Mouse (Mus musculus): ENCODE measurements around the gene Cyth1. TPM values are rescaled to one million over a fixed set of nuclear protein-coding genes. Genes with fewer than 3 reads are reported as not detected.

The Cyth1 gene
- polyA plus RNA-seq, 1 experiment from 2014 or later = 4.7 TPM

DNA sequence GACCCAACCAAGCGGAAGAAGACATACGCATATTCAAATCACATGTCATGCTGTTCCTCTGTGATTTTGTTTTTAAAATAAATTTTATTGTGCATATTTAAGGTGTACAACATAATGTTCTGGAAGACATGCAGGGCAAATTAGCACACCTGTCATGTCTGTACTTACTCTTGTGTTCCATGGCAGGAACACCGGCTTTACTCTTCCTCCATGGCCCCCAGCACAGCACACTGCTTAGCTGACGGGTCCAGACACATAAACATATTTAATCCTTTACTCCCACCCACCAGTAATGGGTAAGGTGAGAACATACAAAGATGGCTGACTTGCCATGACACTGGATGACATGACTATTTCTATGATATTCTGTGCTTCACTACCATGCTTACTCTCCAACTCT lies 29.3 kb downstream of the Cyth1 start:
- 89% methylated on average over 4 of the region's 4 CpGs for WGBS (ENCODE audit: insufficient replicate concordance)
- no peak for ATAC-seq
- H3K9me3 ChIP-seq (replicated peaks) = no peaks in the 10 kb centered on the region

DNA sequence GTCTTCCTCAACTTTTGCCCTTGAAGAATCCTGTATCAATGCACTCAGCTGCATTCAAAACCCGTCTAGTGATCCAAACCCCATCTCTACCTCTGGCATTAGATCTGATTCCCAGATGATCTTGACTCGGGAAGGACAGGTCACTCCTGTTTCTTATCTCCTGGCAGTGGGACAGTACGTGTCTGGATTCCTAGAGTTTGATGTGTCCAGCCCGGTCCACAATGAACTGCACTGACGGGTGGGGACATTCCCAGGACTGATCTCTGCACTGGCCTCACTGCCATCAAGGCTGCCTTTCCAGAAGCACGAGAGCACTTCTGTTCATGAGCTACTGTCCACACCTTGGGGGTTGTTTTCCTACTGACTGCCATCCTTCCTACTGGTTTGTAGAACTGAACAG lies 31.9 kb downstream of the Cyth1 start:
- Histone ChIP-seq H3K4me2 (no peak overlapping the region), H3K4me3 (no peak overlapping the region), H3K9ac (no peak overlapping the region), H3K36me3 (no peaks in the 10 kb centered on the region), H3K27ac (no peak overlapping the region), H3K9me3 (replicated peaks) (no peaks in the 10 kb centered on the region), H3K4me1 (peaks cover 17% of the 10 kb centered on the region), H3K27me3 (replicated peaks) (no peaks in the 10 kb centered on the region)
- WGBS (ENCODE audit: insufficient replicate concordance) = 63% methylated on average over 6 of the region's 6 CpGs
- no peak for ATAC-seq

More for the DNA sequence above, 29.3 kb downstream of the Cyth1 start:
- Histone ChIP-seq H3K27ac (no peak overlapping the region), H3K4me2 (no peak overlapping the region), H3K36me3 (no peaks in the 10 kb centered on the region), H3K4me1 (peaks cover 7% of the 10 kb centered on the region; the same call in 1 of the 2 replicates), H3K4me3 (no peak overlapping the region), H3K27me3 (replicated peaks) (no peaks in the 10 kb centered on the region), H3K9ac (no peak overlapping the region)

DNA sequence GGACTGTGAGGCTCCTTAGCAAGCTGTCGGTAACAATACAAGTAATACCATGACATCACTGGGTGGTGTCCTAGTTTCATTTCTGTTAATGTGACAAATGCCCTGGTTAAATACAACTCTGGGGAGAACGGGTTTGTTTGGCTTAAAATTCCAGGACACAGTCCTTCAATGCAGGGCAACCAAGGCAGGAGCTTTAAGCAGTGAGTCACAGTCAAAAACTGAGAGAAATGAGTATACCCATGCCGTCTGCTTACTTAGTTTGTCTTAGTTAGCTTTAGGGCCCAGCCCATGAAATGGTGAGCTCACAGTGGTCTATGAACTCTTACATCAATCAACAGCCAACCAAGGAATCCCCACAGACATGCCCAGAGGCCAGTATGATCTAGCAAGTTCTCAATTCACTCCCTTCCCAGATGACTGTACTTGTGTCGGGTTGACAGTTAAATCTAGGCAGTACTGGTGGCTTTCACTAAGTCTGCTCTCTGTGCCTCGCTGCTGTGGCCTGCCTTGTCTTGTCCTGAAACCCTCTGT lies 32.4 kb downstream of the Cyth1 start:
- Histone ChIP-seq H3K4me3 (no peak overlapping the region), H3K9ac (no peak overlapping the region), H3K36me3 (no peaks in the 10 kb centered on the region), H3K27ac (no peak overlapping the region), H3K4me2 (no peak overlapping the region), H3K27me3 (replicated peaks) (no peaks in the 10 kb centered on the region), H3K4me1 (peaks cover 22% of the 10 kb centered on the region), H3K9me3 (replicated peaks) (no peaks in the 10 kb centered on the region)
- WGBS (ENCODE audit: insufficient replicate concordance) = 60% methylated on average over 5 of the region's 5 CpGs
- ATAC-seq = no peak

DNA sequence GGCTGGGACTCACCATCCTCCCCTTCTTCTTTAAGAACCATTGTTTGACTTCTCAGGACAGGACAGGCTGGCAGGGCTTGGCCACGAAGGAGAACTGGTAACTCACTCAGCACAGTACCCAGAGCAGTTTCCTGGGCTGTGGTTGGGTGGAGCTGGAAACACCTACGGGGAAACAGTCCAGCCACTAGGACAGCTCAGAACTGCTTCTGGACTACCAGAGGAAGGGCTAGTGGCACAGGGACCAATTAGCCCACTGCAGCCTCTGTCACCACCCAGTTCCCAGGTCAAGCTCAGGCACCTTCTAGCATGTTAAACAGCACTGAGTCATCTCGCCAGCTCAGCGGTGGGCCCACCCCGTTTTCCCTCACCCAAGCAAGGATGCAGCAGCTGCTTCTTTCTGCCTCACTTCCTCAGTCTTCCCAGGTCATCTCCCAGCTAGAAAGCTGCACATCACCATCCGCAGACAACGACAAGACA lies 35.7 kb downstream of the Cyth1 start:
- WGBS (ENCODE audit: insufficient replicate concordance) = 43% methylated on average over 7 of the region's 7 CpGs
- no peaks in the 10 kb centered on the region for H3K27me3 ChIP-seq (replicated peaks)
- H3K4me3 ChIP-seq = no peak overlapping the region
- no peaks in the 10 kb centered on the region for H3K9me3 ChIP-seq (replicated peaks)
- H3K36me3 ChIP-seq = no peaks in the 10 kb centered on the region
- ATAC-seq = no peak
- no peak overlapping the region for H3K9ac ChIP-seq
- H3K27ac ChIP-seq = no peak overlapping the region
- H3K4me1 ChIP-seq = peaks cover 50% of the 10 kb centered on the region
- no peak overlapping the region for H3K4me2 ChIP-seq

DNA sequence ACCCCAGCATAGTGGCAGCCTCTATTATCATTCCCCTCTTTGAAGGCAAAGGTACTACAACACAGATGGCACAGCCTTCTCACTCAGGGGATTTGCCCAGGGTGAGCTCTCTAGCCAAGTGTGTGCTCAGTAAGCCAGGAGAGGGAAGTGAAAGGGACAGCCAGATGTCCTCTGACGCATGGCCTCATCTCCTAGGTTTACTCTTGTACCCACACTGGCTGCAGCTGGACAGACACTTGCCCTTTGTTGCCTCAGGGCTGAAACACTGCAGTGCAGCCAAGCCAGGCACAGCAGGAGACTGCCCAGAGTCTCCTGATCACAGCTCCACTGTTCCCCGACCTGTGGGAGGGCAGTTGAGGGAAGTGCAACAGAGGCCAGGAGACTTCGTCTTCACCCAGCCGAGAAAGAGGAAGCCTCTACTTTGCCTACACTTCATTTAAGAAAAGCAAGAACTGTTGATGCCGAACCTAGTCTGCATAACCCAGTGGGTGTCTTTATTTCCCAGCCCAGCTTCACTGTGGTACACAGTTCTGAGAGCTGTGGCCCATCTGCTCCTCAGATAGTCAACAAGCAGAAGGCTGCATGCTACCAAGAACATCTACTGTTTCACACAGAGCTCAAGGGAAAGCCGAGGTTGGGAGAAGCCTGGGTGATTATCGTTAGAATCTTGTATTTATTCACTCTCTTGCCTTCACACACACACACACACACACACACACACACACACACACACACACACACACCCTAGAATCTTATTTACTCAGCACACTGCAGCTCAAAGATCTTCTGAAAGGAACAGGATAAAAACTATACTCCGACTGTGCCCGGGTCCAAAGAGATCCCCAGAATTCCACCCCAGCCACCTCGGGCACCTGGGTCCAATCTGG lies 36.4 kb downstream of the Cyth1 start:
- H3K9me3 ChIP-seq (replicated peaks) = no peaks in the 10 kb centered on the region
- H3K27ac ChIP-seq = peak overlapping the region; percentile 64
- peaks cover 57% of the 10 kb centered on the region for H3K4me1 ChIP-seq
- H3K36me3 ChIP-seq = no peaks in the 10 kb centered on the region
- ATAC-seq = peak; percentile 26; the same call in 1 of the 2 replicates
- H3K4me2 ChIP-seq = peak overlapping the region; percentile 11; the same call in 1 of the 2 replicates
- H3K4me3 ChIP-seq = no peak overlapping the region
- H3K27me3 ChIP-seq (replicated peaks) = no peaks in the 10 kb centered on the region
- WGBS (ENCODE audit: insufficient replicate concordance) = 40% methylated on average over 10 of the region's 10 CpGs
- H3K9ac ChIP-seq = no peak overlapping the region

DNA sequence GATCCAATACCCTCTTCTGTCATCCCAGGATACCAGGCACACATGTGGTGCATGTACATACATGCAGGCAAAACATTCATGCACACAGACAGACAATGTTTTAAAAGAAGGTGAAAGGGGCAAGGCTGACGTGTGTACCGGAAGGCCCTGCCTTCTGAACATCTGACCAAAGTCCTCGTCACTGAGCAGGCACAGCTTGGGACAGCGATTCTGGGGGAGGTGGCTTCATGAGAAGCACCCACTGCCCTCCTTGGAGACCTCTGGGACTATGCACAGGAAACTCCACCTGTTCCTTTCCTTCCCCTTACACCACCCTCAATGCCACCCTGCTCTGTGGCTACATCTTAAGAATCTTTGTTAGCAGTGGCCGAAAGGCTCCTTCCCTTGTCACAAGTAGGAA lies 37.4 kb downstream of the Cyth1 start:
- Histone ChIP-seq H3K36me3 (no peaks in the 10 kb centered on the region), H3K4me1 (peaks cover 59% of the 10 kb centered on the region), H3K9me3 (replicated peaks) (no peaks in the 10 kb centered on the region), H3K27ac (no peak overlapping the region), H3K4me3 (no peak overlapping the region), H3K9ac (no peak overlapping the region), H3K27me3 (replicated peaks) (no peaks in the 10 kb centered on the region), H3K4me2 (no peak overlapping the region)
- 67% methylated on average over 5 of the region's 5 CpGs for WGBS (ENCODE audit: insufficient replicate concordance)
- no peak for ATAC-seq

DNA sequence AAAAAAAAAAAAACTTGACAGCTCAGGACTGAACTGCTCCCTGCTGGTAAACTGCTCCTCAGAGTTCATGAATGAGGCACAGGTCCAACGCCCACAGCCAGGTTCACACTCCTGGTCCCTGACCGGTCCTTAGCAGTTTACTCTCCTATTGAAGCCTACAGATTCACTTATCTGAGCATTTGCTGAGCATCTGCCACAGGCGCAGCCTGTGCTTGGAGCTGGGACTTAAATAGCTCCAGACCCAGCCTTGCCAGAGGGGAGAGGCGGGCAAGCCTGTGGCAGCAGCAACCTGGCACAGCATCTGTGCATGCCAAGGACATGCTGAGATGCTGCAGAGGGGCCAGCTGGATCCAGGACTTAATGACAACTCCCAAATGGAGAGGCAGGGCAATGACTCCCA lies 38.3 kb downstream of the Cyth1 start:
- H3K27me3 ChIP-seq (replicated peaks) = no peaks in the 10 kb centered on the region
- H3K4me2 ChIP-seq = no peak overlapping the region
- H3K9me3 ChIP-seq (replicated peaks) = no peaks in the 10 kb centered on the region
- 59% methylated on average over 4 of the region's 4 CpGs for WGBS (ENCODE audit: insufficient replicate concordance)
- ATAC-seq = no peak
- H3K27ac ChIP-seq = no peak overlapping the region
- H3K36me3 ChIP-seq = no peaks in the 10 kb centered on the region
- H3K9ac ChIP-seq = no peak overlapping the region
- H3K4me1 ChIP-seq = peaks cover 59% of the 10 kb centered on the region
- H3K4me3 ChIP-seq = no peak overlapping the region

DNA sequence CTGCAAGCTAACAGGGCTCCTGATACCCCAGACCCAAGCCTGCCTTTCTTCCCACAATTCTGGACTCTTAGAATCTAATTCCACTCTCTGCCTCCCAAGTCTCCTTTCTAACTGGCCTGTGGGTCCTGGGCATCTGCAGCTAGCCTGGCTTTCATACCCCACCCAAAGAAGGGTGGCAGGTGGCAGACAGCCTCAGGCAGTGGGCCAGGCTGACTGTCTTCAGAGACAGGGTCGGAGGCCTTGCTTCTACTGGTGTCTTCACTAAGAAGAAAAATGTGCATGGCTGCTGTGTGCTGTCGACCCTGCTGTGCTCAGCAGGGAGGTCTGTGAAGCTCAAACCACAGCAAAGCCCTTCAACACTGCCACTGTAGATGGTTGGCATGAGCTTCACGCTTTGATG lies 39.0 kb downstream of the Cyth1 start:
- no peak overlapping the region for H3K4me3 ChIP-seq
- no peaks in the 10 kb centered on the region for H3K9me3 ChIP-seq (replicated peaks)
- WGBS (ENCODE audit: insufficient replicate concordance) = 66% methylated on average over 3 of the region's 3 CpGs
- H3K27me3 ChIP-seq (replicated peaks) = no peaks in the 10 kb centered on the region
- no peak overlapping the region for H3K27ac ChIP-seq
- no peaks in the 10 kb centered on the region for H3K36me3 ChIP-seq
- peaks cover 59% of the 10 kb centered on the region for H3K4me1 ChIP-seq
- ATAC-seq = no peak
- H3K9ac ChIP-seq = no peak overlapping the region
- no peak overlapping the region for H3K4me2 ChIP-seq

DNA sequence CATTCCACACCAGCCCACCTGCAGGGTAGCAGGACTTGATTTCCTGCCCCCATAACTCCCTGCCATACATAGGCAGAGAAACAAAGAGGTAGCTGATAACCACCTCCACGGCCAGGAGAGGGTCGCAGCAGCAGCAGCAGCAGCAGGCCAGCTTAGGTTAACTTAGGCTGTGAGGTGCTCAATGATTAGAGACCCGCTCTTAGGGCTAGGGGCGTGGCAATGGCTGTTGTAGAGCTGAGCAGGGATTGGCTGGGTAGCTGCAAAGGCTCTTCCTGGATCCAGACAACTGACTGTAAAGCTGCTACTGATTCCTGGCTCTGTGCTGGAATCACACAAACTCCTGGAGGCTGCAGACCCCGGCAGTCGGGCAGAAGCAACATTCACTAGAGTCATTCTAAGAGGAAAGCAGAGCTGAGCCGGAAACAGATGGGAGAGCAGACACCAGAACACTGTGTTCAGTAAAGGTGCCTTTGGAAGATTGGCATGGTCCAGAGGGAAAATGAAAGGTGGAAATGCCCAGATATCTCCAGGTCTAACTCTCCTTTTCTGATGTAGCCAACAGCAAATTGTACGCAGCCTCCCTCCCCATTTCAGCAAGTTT lies 39.6 kb downstream of the Cyth1 start:
- WGBS (ENCODE audit: insufficient replicate concordance) = 17% methylated on average over 8 of the region's 8 CpGs
- H3K27me3 ChIP-seq (replicated peaks) = no peaks in the 10 kb centered on the region
- H3K4me2 ChIP-seq = no peak overlapping the region
- H3K4me1 ChIP-seq = peaks cover 59% of the 10 kb centered on the region
- H3K27ac ChIP-seq = no peak overlapping the region
- no peaks in the 10 kb centered on the region for H3K36me3 ChIP-seq
- 0 out of 2 replicates have a peak, but pooled peaks have one; percentile 26 for ATAC-seq
- H3K9me3 ChIP-seq (replicated peaks) = no peaks in the 10 kb centered on the region
- no peak overlapping the region for H3K4me3 ChIP-seq
- no peak overlapping the region for H3K9ac ChIP-seq

DNA sequence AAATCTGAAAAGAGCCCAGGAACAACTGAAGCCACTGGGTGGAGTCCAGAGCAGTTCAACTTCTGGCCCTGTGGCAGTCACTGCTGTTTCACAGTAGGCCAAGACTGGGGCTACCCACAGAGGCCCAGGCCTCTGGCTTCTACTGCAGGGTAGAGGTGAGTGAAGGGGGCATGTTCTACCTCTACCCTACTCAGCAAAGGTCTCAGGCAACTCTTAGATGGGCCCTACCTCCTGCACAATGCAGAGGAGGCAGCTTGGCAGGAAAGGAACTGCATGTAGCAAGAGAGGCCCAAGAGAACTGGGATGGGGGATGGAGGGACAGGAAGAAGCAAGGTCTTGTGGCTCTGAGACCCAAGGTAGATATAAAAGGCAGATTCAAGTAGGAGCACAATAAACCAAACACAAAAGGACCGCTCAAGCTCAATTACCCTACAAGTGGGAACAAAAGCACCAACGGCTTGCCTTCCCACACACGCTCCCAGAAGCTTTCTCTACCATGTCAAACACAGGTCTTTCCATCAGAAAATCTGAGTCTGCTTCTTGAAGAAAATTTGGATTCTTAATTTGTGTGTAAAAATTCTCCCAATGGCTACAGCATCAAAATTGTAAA lies 40.9 kb downstream of the Cyth1 start:
- Histone ChIP-seq H3K4me3 (no peak overlapping the region), H3K9me3 (replicated peaks) (no peaks in the 10 kb centered on the region), H3K36me3 (no peaks in the 10 kb centered on the region), H3K27me3 (replicated peaks) (peaks cover 1% of the 10 kb centered on the region; the same call in 1 of the 2 replicates), H3K4me2 (no peak overlapping the region), H3K9ac (no peak overlapping the region), H3K27ac (no peak overlapping the region), H3K4me1 (peaks cover 60% of the 10 kb centered on the region)
- ATAC-seq = no peak
- 79% methylated on average over 3 of the region's 3 CpGs for WGBS (ENCODE audit: insufficient replicate concordance)

DNA sequence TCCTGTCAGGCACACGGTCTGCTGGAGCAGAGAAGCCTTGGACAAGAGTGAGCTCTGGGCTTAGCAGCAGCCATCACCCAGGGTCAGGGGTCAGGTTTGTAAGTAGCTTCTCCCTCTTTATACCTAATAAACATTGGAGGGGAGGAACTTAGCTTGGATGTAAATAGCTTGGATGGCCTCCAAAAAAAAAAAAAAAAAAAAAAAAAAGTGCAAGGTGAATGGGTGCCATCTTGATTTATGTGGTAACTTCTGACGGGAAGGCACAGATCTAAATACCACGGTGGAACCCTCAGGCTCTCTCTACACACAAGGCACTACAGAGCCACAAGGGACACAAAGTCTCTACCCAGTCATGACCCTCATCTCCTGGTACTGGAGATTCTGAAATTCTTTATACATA lies 42.1 kb downstream of the Cyth1 start:
- H3K4me2 ChIP-seq = no peak overlapping the region
- no peaks in the 10 kb centered on the region for H3K9me3 ChIP-seq (replicated peaks)
- H3K27ac ChIP-seq = no peak overlapping the region
- no peak overlapping the region for H3K9ac ChIP-seq
- no peak for ATAC-seq
- H3K4me1 ChIP-seq = peaks cover 61% of the 10 kb centered on the region
- no peak overlapping the region for H3K4me3 ChIP-seq
- H3K27me3 ChIP-seq (replicated peaks) = peaks cover 7% of the 10 kb centered on the region
- 67% methylated on average over 3 of the region's 3 CpGs for WGBS (ENCODE audit: insufficient replicate concordance)
- no peaks in the 10 kb centered on the region for H3K36me3 ChIP-seq

DNA sequence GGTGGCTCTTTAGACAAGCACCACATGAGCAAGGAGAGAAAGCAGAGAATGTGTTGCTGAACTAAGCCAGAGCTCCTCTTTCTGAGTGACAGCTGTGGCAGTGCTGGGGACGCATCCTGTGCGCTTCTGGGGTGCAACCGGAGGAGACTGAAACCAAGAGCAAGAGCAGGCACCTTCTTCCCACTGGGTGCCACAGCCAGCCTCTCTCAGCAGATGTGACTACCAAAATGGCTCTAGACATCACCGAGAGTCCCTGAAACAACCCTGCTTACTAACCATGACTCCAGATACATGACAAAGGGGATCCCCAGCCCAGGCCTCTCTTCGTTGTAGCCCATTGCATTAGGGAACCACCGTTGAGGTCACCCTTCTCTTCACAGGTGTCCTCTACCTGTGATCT lies 44.9 kb downstream of the Cyth1 start:
- 74% methylated on average over 6 of the region's 6 CpGs for WGBS (ENCODE audit: insufficient replicate concordance)
- peaks cover 52% of the 10 kb centered on the region for H3K4me1 ChIP-seq
- peaks cover 7% of the 10 kb centered on the region for H3K27me3 ChIP-seq (replicated peaks)
- H3K36me3 ChIP-seq = no peaks in the 10 kb centered on the region
- H3K9ac ChIP-seq = no peak overlapping the region
- no peak overlapping the region for H3K27ac ChIP-seq
- no peak overlapping the region for H3K4me3 ChIP-seq
- H3K4me2 ChIP-seq = no peak overlapping the region
- no peak for ATAC-seq
- no peaks in the 10 kb centered on the region for H3K9me3 ChIP-seq (replicated peaks)

All from liver, embryonic 12.5 days (tissue).